ENCODE assay signal across 10 mouse cellular contexts in genomic region chr8:71497881-71498501, GRCm38 (mm10). TPM values are rescaled to one million over a fixed set of nuclear protein-coding genes. Genes with fewer than 3 reads are reported as not detected.
A peak's percentile ranks its signal among the peaks of the same experiment; 100 is the strongest.
DNase-seq lines count a peak whose midpoint lies in the region; ATAC-seq and TF ChIP-seq lines count a peak whose summit lies in the region.
"Had no signal": no experiment of that assay in that cellular context is flagged by ENCODE, and none has a peak within 500 bp of the region (broad histone marks: within the 10 kb centered on the region; RNA-seq: fewer than 3 reads in every experiment).

No protein-coding gene starts in this region.

- no peak overlapping the region for H3K4me3 ChIP-seq in cerebellum, adult 2 months (replicated peaks; ENCODE audit: insufficient read depth, low read depth, low read length)
- no peak overlapping the region for H3K4me3 ChIP-seq in heart, embryonic 16.5 days (ENCODE audit: low read length)
- no peak overlapping the region for H3K4me3 ChIP-seq in limb, embryonic 13.5 days
- H3K4me3 ChIP-seq: neural tube, embryonic 12.5 days had no signal

- peak overlapping the region; percentile 53 for H3K9ac ChIP-seq in heart, embryonic 16.5 days (ENCODE audit: low read length)
- peak overlapping the region; percentile 32; the same call in 1 of the 2 replicates for H3K9ac ChIP-seq in limb, embryonic 13.5 days

- peak in 1 of 2 experiments; percentile 42 for DNase-seq in cerebellum, adult 2 months
- peak; percentile 67 for DNase-seq in R1 (ENCODE audit: low read depth, low spot score)
- DNase-seq in thymus, postnatal 10 days (ENCODE audit: low spot score in 2 of 2), result no peak
- DNase-seq in thymus, postnatal 14 days, result no peak
- DNase-seq in frontal cortex, postnatal 10 days (ENCODE audit: low spot score in 2 of 2), result no peak

- H3K4me1 ChIP-seq in cerebellum, adult 2 months (ENCODE audit: control insufficient read depth, insufficient read depth, low read length), result peaks cover 28% of the 10 kb centered on the region
- peaks cover 44% of the 10 kb centered on the region for H3K4me1 ChIP-seq in heart, embryonic 16.5 days (ENCODE audit: control insufficient read depth, insufficient read depth, low read length)
- H3K4me1 ChIP-seq in limb, embryonic 13.5 days, result peaks cover 34% of the 10 kb centered on the region

- TF ChIP-seq CTCF in cerebellum, adult 2 months (IDR thresholded peaks at IDR 0.05; ENCODE audit: borderline replicate concordance, insufficient read depth, low read depth, low read length), result no peak

- H3K27me3 ChIP-seq in cerebellum, adult 2 months (ENCODE audit: control insufficient read depth, insufficient read depth, low read length), result no peaks in the 10 kb centered on the region
- H3K27me3 ChIP-seq in heart, embryonic 16.5 days (ENCODE audit: control insufficient read depth, insufficient read depth, low read length), result no peaks in the 10 kb centered on the region
- H3K27me3 ChIP-seq in limb, embryonic 13.5 days, result no peaks in the 10 kb centered on the region

- TF ChIP-seq POLR2A in cerebellum, adult 2 months (IDR thresholded peaks at IDR 0.05; ENCODE audit: borderline replicate concordance, insufficient read depth, low read length), result no peak

- no peak for ATAC-seq in cerebellum, adult (ENCODE audit: insufficient number of reproducible peaks, low FRiP score, low TSS enrichment)
- no peak for ATAC-seq in heart, embryonic 16.5 days (replicated peaks; ENCODE audit: extremely low read depth, insufficient read depth, low FRiP score)
- no peak; the same call in 1 of the 2 replicates for ATAC-seq in limb, embryonic 13.5 days (ENCODE audit: low FRiP score, low read depth)

- no peaks in the 10 kb centered on the region for H3K9me3 ChIP-seq in heart, embryonic 16.5 days (replicated peaks; ENCODE audit: control insufficient read depth, low read length)
- H3K9me3 ChIP-seq in limb, embryonic 13.5 days, result no peaks in the 10 kb centered on the region
- H3K9me3 ChIP-seq: neural tube, embryonic 12.5 days had no signal

- no peaks in the 10 kb centered on the region for H3K36me3 ChIP-seq in heart, embryonic 16.5 days (ENCODE audit: control insufficient read depth, insufficient read depth)
- peaks cover 17% of the 10 kb centered on the region for H3K36me3 ChIP-seq in limb, embryonic 13.5 days

- peak overlapping the region; percentile 84 for H3K27ac ChIP-seq in cerebellum, adult 2 months (ENCODE audit: insufficient read depth, low read length)
- H3K27ac ChIP-seq in heart, embryonic 16.5 days (ENCODE audit: low read length), result peak overlapping the region; percentile 70
- peak overlapping the region; percentile 15; the same call in 1 of the 2 replicates for H3K27ac ChIP-seq in limb, embryonic 13.5 days
- H3K27ac ChIP-seq: neural tube, embryonic 12.5 days had no signal

- H3K4me2 ChIP-seq in heart, embryonic 16.5 days (ENCODE audit: low read depth, low read length), result 0 out of 2 replicates have a peak overlapping the region, but pooled peaks have one; percentile 5
- H3K4me2 ChIP-seq in limb, embryonic 13.5 days (replicated peaks), result peak overlapping the region; percentile 23
- H3K4me2 ChIP-seq: neural tube, embryonic 12.5 days had no signal

- WGBS in cerebellum, adult 2 months, result 32% methylated on average over 15 of the region's 15 CpGs
- WGBS in heart, embryonic 16.5 days, result 21% methylated on average over 15 of the region's 15 CpGs
- 19% methylated on average over 15 of the region's 15 CpGs for WGBS in limb, embryonic 13.5 days

RNA-seq across cellular contexts. Expression of gene Gtpbp3, which starts 10.1 kb away (rescaled TPM):
- 33.3 and 34.7 TPM in 2 replicates for polyA plus RNA-seq in cerebellum, adult 2 months (2012; rRNA removed)
- polyA plus RNA-seq in heart, embryonic 16.5 days (2015; fragmentation: Nextera tagmentation; extraction: Ambion mirVana), result 12.3 and 12.5 TPM in 2 replicates
- 23.6 and 25.0 TPM in 2 replicates for polyA plus RNA-seq in limb, embryonic 13.5 days (2015; fragmentation: Nextera tagmentation; extraction: Ambion mirVana)

RNA-seq across cellular contexts. Expression of gene Ano8, which starts 12.2 kb away (rescaled TPM):
- polyA plus RNA-seq in cerebellum, adult 2 months (2012; rRNA removed), result 76.2 and 81.8 TPM in 2 replicates
- polyA plus RNA-seq in heart, embryonic 16.5 days (2015; fragmentation: Nextera tagmentation; extraction: Ambion mirVana), result 0.37 and 0.76 TPM in 2 replicates
- polyA plus RNA-seq in limb, embryonic 13.5 days (2015; fragmentation: Nextera tagmentation; extraction: Ambion mirVana), result 1.5 and 1.7 TPM in 2 replicates

RNA-seq across cellular contexts. Expression of gene Plvap, which starts 13.6 kb away (rescaled TPM):
- 25.6 and 28.8 TPM in 2 replicates for polyA plus RNA-seq in cerebellum, adult 2 months (2012; rRNA removed)
- 86.4 and 106 TPM in 2 replicates for polyA plus RNA-seq in heart, embryonic 16.5 days (2015; fragmentation: Nextera tagmentation; extraction: Ambion mirVana)
- 58.5 and 59.4 TPM in 2 replicates for polyA plus RNA-seq in limb, embryonic 13.5 days (2015; fragmentation: Nextera tagmentation; extraction: Ambion mirVana)

RNA-seq across cellular contexts. Expression of gene Ccdc194, which starts 27.5 kb away (rescaled TPM):
- 0.08 and 0.10 TPM in 2 replicates for polyA plus RNA-seq in cerebellum, adult 2 months (2012; rRNA removed)
- 0.29 and 0.54 TPM in 2 replicates for polyA plus RNA-seq in heart, embryonic 16.5 days (2015; fragmentation: Nextera tagmentation; extraction: Ambion mirVana)
- polyA plus RNA-seq in limb, embryonic 13.5 days (2015; fragmentation: Nextera tagmentation; extraction: Ambion mirVana), result 0.41 and 0.78 TPM in 2 replicates
- polyA plus RNA-seq: cortical plate, adult 2 months had no signal

RNA-seq across cellular contexts. Expression of gene Dda1, which starts 29.0 kb away (rescaled TPM):
- polyA plus RNA-seq in cerebellum, adult 2 months (2012; rRNA removed), result 119 and 121 TPM in 2 replicates
- polyA plus RNA-seq in heart, embryonic 16.5 days (2015; fragmentation: Nextera tagmentation; extraction: Ambion mirVana), result 78.2 and 83.7 TPM in 2 replicates
- 98.8 and 105 TPM in 2 replicates for polyA plus RNA-seq in limb, embryonic 13.5 days (2015; fragmentation: Nextera tagmentation; extraction: Ambion mirVana)

Comparison
In these comparisons a context has a peak if more than half of its experiments do, and no peak if none do; other contexts are left out.
1. H3K27ac ChIP-seq: peak in every context shown above with its lines; median percentile 84 in cerebellum, adult 2 months; 70 in heart, embryonic 16.5 days; 15 in limb, embryonic 13.5 days.
2. RNA of gene Ano8, which starts 12.2 kb away (polyA plus RNA-seq): 76.2 to 81.8 TPM in cerebellum, adult 2 months; 1.5 to 1.7 TPM in limb, embryonic 13.5 days and 0.37 to 0.76 TPM in heart, embryonic 16.5 days; every median in the first group is over 10 times any median in the second.